Mouse (Mus musculus) kidney, adult 18-20 months (tissue): ENCODE results near the gene Snx15.

Source experiments
- DNase-seq: peaks from one replicate; pipeline ENCODE4 v3.0.0; 2021

Snx15 gene

DNA sequence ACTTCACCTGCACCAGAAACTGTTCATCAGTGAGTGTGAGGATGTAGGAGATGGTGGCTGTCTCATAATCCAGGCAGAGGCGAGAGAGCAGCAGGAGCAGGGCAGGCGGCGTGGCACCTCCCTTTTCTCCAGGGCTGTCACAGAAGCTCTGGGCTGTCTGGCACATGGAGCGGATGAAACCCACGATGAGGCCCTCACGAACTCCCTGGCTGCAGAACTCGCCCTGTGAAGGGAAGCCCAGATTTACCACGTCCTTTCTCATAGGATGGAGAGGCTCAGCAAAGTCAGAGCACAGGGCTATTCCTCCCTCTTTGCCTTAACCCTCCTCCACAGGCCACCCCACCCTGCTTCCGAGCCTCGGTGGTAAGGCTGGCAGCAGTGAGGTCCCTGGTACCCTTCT, 58.3 kb downstream of the Snx15 start:
- no peak for DNase-seq
